ENCODE assay signal across 8 mouse cellular contexts in the genomic region with DNA sequence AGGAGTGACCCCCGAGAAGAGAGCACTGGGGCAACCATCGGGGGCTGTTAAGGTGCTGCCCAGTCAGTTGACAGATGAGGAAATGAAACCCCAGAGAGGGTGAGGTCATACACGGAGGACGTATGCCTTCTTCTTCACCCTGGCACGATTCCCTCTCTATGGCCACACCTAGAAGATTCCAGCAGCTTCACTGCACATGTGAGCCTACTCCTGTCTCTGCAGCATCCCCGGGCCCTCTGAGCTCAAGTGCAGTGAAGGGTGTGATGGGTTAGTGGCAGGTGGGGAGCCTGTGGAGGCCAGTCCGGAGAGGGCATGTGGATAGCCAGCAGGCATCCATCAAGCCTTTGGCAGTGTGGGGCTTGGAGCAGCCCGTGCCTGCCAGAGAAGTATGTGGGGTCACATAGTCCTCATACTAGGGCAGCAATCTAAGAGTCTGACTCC. TPM values are rescaled to one million over a fixed set of nuclear protein-coding genes. Genes with fewer than 3 reads are reported as not detected.
A peak's percentile ranks its signal among the peaks of the same experiment; 100 is the strongest.
DNase-seq lines count a peak whose midpoint lies in the region; ATAC-seq lines count a peak whose summit lies in the region.

No protein-coding gene starts in this region.

- 72% methylated on average over 8 of the region's 8 CpGs for WGBS in forebrain, embryonic 10.5 days
- WGBS in forebrain, embryonic 16.5 days, result 68% methylated on average over 8 of the region's 8 CpGs
- 38% methylated on average over 8 of the region's 8 CpGs for WGBS in limb, embryonic 15.5 days
- 22% methylated on average over 8 of the region's 8 CpGs for WGBS in stomach, embryonic 16.5 days

- ATAC-seq in forebrain, embryonic 16.5 days, result no peak
- peak; percentile 36; the same call in 1 of the 2 replicates for ATAC-seq in limb, embryonic 15.5 days (ENCODE audit: insufficient number of reproducible peaks, low FRiP score, low TSS enrichment, low read depth)
- ATAC-seq in stomach, embryonic 16.5 days (ENCODE audit: insufficient read depth, low FRiP score), result peak; percentile 65; the same call in 1 of the 2 replicates

- no peak for DNase-seq in forebrain, embryonic 10.5 days (ENCODE audit: extremely low spot score, low spot score)
- DNase-seq in cerebellum, adult 9-10 months, result peak; percentile 84
- peak; percentile 26 for DNase-seq in heart, postnatal 25 days (ENCODE audit: low spot score)
- no peak for DNase-seq in spleen, postnatal 4 days (ENCODE audit: low spot score in 2 of 2)
- DNase-seq in spleen, postnatal 10 days (ENCODE audit: low spot score in 2 of 2), result no peak

- intact Hi-C loops in heart, postnatal 25 days (cut with DNase I), result no loop called here

- H3K36me3 ChIP-seq in forebrain, embryonic 10.5 days (replicated peaks), result no peaks in the 10 kb centered on the region
- no peaks in the 10 kb centered on the region for H3K36me3 ChIP-seq in forebrain, embryonic 16.5 days (ENCODE audit: control insufficient read depth, insufficient read depth)
- H3K36me3 ChIP-seq in limb, embryonic 15.5 days, result no peaks in the 10 kb centered on the region
- no peaks in the 10 kb centered on the region for H3K36me3 ChIP-seq in stomach, embryonic 16.5 days (ENCODE audit: control insufficient read depth, insufficient read depth, low read length)

- H3K9me3 ChIP-seq in forebrain, embryonic 10.5 days, result no peaks in the 10 kb centered on the region
- no peaks in the 10 kb centered on the region for H3K9me3 ChIP-seq in forebrain, embryonic 16.5 days (ENCODE audit: control insufficient read depth, low read length)
- no peaks in the 10 kb centered on the region for H3K9me3 ChIP-seq in limb, embryonic 15.5 days
- H3K9me3 ChIP-seq in stomach, embryonic 16.5 days (replicated peaks; ENCODE audit: control insufficient read depth, low read length), result no peaks in the 10 kb centered on the region

- no peak overlapping the region for H3K4me2 ChIP-seq in forebrain, embryonic 16.5 days (ENCODE audit: low read length)
- H3K4me2 ChIP-seq in limb, embryonic 15.5 days, result no peak overlapping the region
- no peak overlapping the region for H3K4me2 ChIP-seq in stomach, embryonic 16.5 days (ENCODE audit: low read depth, low read length)

- H3K9ac ChIP-seq in forebrain, embryonic 16.5 days (replicated peaks; ENCODE audit: low read depth, low read length), result no peak overlapping the region
- H3K9ac ChIP-seq in limb, embryonic 15.5 days, result no peak overlapping the region
- no peak overlapping the region for H3K9ac ChIP-seq in stomach, embryonic 16.5 days (ENCODE audit: low read length)

- peaks cover 60% of the 10 kb centered on the region for H3K4me1 ChIP-seq in forebrain, embryonic 10.5 days
- H3K4me1 ChIP-seq in forebrain, embryonic 16.5 days (replicated peaks; ENCODE audit: control insufficient read depth, insufficient read depth, low read length), result peaks cover 3% of the 10 kb centered on the region
- H3K4me1 ChIP-seq in limb, embryonic 15.5 days, result peaks cover 32% of the 10 kb centered on the region
- H3K4me1 ChIP-seq in stomach, embryonic 16.5 days (ENCODE audit: control insufficient read depth, insufficient read depth, low read length), result peaks cover 10% of the 10 kb centered on the region; the same call in 1 of the 2 replicates

- peaks cover 19% of the 10 kb centered on the region for H3K27me3 ChIP-seq in forebrain, embryonic 10.5 days (ENCODE audit: poor library complexity, severe bottlenecking)
- H3K27me3 ChIP-seq in forebrain, embryonic 16.5 days (replicated peaks; ENCODE audit: control insufficient read depth, insufficient read depth, low read length), result no peaks in the 10 kb centered on the region
- H3K27me3 ChIP-seq in limb, embryonic 15.5 days, result no peaks in the 10 kb centered on the region
- no peaks in the 10 kb centered on the region for H3K27me3 ChIP-seq in stomach, embryonic 16.5 days (ENCODE audit: control insufficient read depth, insufficient read depth, low read length)

- H3K27ac ChIP-seq in forebrain, embryonic 10.5 days, result peak overlapping the region; percentile 71; the same call in 1 of the 2 replicates
- H3K27ac ChIP-seq in forebrain, embryonic 16.5 days (ENCODE audit: low read length), result no peak overlapping the region
- no peak overlapping the region for H3K27ac ChIP-seq in limb, embryonic 15.5 days
- no peak overlapping the region for H3K27ac ChIP-seq in stomach, embryonic 16.5 days (ENCODE audit: low read length)

- no peak overlapping the region for H3K4me3 ChIP-seq in forebrain, embryonic 10.5 days
- no peak overlapping the region for H3K4me3 ChIP-seq in forebrain, embryonic 16.5 days (replicated peaks; ENCODE audit: low read length)
- no peak overlapping the region for H3K4me3 ChIP-seq in limb, embryonic 15.5 days
- H3K4me3 ChIP-seq in stomach, embryonic 16.5 days (replicated peaks; ENCODE audit: low read length), result no peak overlapping the region

RNA-seq across cellular contexts. Expression of a gene that starts 6.4 kb away (rescaled TPM):
- polyA plus RNA-seq in forebrain, embryonic 10.5 days (2016; fragmentation: Nextera tagmentation; extraction: Ambion mirVana), result 2.6 and 3.1 TPM in 2 replicates
- polyA plus RNA-seq in forebrain, embryonic 16.5 days (2015; fragmentation: Nextera tagmentation; extraction: Ambion mirVana), result not detected in 2 replicates
- total RNA-seq in heart, postnatal 25 days (2021), result 100 to 1,000 TPM; 742 to 813 TPM
- 3.7 and 6.2 TPM in 2 replicates for polyA plus RNA-seq in limb, embryonic 15.5 days (2015; fragmentation: Nextera tagmentation; extraction: Ambion mirVana)
- 32.4 and 43.0 TPM in 2 replicates for polyA plus RNA-seq in stomach, embryonic 16.5 days (2015; fragmentation: Nextera tagmentation; extraction: Ambion mirVana)

RNA-seq across cellular contexts. Expression of a gene that starts 14.1 kb away (rescaled TPM):
- polyA plus RNA-seq in forebrain, embryonic 10.5 days (2016; fragmentation: Nextera tagmentation; extraction: Ambion mirVana), result 158 and 163 TPM in 2 replicates
- polyA plus RNA-seq in forebrain, embryonic 16.5 days (2015; fragmentation: Nextera tagmentation; extraction: Ambion mirVana), result 72.1 and 75.8 TPM in 2 replicates
- total RNA-seq in heart, postnatal 25 days (2021), result 10 to 100 TPM; 29.2 to 33.2 TPM
- 116 and 118 TPM in 2 replicates for polyA plus RNA-seq in limb, embryonic 15.5 days (2015; fragmentation: Nextera tagmentation; extraction: Ambion mirVana)
- 112 and 116 TPM in 2 replicates for polyA plus RNA-seq in stomach, embryonic 16.5 days (2015; fragmentation: Nextera tagmentation; extraction: Ambion mirVana)

RNA-seq across cellular contexts. Expression of a gene that starts 30.4 kb away (rescaled TPM):
- 8.0 and 8.8 TPM in 2 replicates for polyA plus RNA-seq in forebrain, embryonic 10.5 days (2016; fragmentation: Nextera tagmentation; extraction: Ambion mirVana)
- 12.6 and 18.5 TPM in 2 replicates for polyA plus RNA-seq in forebrain, embryonic 16.5 days (2015; fragmentation: Nextera tagmentation; extraction: Ambion mirVana)
- total RNA-seq in heart, postnatal 25 days (2021), result 10 to 100 TPM; 18.5 to 23.3 TPM
- 78.4 and 83.4 TPM in 2 replicates for polyA plus RNA-seq in limb, embryonic 15.5 days (2015; fragmentation: Nextera tagmentation; extraction: Ambion mirVana)
- polyA plus RNA-seq in stomach, embryonic 16.5 days (2015; fragmentation: Nextera tagmentation; extraction: Ambion mirVana), result 50.6 and 56.1 TPM in 2 replicates

RNA-seq across cellular contexts. Expression of a gene that starts 54.4 kb away (rescaled TPM):
- polyA plus RNA-seq in forebrain, embryonic 10.5 days (2016; fragmentation: Nextera tagmentation; extraction: Ambion mirVana), result 10.1 and 10.6 TPM in 2 replicates
- polyA plus RNA-seq in forebrain, embryonic 16.5 days (2015; fragmentation: Nextera tagmentation; extraction: Ambion mirVana), result 8.7 and 8.8 TPM in 2 replicates
- total RNA-seq in heart, postnatal 25 days (2021), result 1 to 10 TPM; 3.0 to 3.6 TPM
- 10.4 and 11.6 TPM in 2 replicates for polyA plus RNA-seq in limb, embryonic 15.5 days (2015; fragmentation: Nextera tagmentation; extraction: Ambion mirVana)
- polyA plus RNA-seq in stomach, embryonic 16.5 days (2015; fragmentation: Nextera tagmentation; extraction: Ambion mirVana), result 9.6 and 10.1 TPM in 2 replicates

RNA-seq across cellular contexts. Expression of a gene that starts 57.7 kb away (rescaled TPM):
- polyA plus RNA-seq in forebrain, embryonic 10.5 days (2016; fragmentation: Nextera tagmentation; extraction: Ambion mirVana), result 2.2 and 2.5 TPM in 2 replicates
- 5.5 and 8.2 TPM in 2 replicates for polyA plus RNA-seq in forebrain, embryonic 16.5 days (2015; fragmentation: Nextera tagmentation; extraction: Ambion mirVana)
- 1 to 10 TPM; 7.4 to 9.4 TPM for total RNA-seq in heart, postnatal 25 days (2021)
- 1.1 and 1.3 TPM in 2 replicates for polyA plus RNA-seq in limb, embryonic 15.5 days (2015; fragmentation: Nextera tagmentation; extraction: Ambion mirVana)
- polyA plus RNA-seq in stomach, embryonic 16.5 days (2015; fragmentation: Nextera tagmentation; extraction: Ambion mirVana), result 3.5 and 3.6 TPM in 2 replicates

Comparison
In these comparisons a context has a peak if more than half of its experiments do, and no peak if none do; other contexts are left out.
1. DNase-seq: peak in cerebellum, adult 9-10 months (single experiment) and heart, postnatal 25 days (single experiment); none in forebrain, embryonic 10.5 days (single experiment), spleen, postnatal 4 days (0 of 2) and spleen, postnatal 10 days (0 of 2).